Mouse (Mus musculus) heart, postnatal 0 days (tissue): ENCODE results near the gene Rbm20.

Experiments used
- CTCF ChIP-seq: IDR thresholded peaks from 2 replicates; pipeline ENCODE4 v1.5.1; 2016; ENCODE audit warnings: antibody characterized with exemption, control low read depth, low read depth
- EP300 ChIP-seq: IDR thresholded peaks from 2 replicates; pipeline ENCODE4 v1.6.1; 2016; ENCODE audit warnings: antibody characterized with exemption, low read depth

DNA sequence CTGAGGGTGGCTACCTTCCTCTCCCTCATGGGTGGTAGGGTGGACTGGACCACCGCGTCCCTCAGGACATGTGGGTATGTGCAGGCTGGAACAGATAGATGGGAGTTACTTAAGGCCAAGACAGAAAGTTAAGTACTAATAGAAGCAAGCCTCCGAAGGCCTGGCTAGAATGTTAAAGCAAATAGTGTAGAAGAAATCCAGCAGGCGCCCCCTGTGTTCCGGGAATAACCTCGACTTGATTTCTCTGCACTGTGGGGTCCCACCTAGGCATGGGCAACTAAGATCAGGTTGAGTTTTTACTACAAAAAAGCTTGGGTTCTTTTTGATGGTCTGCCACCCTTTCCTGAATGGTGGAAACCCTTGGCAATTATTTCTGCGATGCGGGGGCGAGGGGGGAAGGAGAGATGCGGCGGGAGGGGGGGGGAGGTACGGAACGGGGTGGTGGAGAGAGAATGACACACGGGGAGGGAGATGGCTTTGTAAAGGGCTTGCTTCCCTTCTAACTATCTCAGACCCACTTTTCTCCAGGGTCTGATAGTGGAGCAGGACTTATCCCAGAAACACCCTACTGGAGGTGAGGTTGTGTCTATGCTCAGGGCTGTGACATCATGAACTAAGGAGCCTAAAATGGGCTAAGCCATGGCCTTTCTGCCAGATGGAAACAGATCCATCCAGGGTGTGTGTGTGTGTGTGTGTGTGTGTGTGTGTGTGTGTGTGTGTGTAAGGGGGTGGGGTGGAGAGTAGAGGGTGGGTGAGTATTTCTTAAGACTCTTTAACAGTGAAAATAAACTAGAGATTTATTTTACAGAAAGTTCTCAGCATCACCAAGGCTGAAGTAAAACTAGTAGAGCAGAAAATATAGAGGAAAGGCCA lies 175.0 kb downstream of the Rbm20 start:
- TF ChIP-seq EP300 (no peak), CTCF (no peak)
